Mouse (Mus musculus): ENCODE measurements at regions not wholly inside any gene's neighbourhood (a gene's known extent, or its start where the extent isn't known, plus 50 kb on each side); places are given as distances from the start of the nearest gene placed in this dataset.
"Not testable (repeated sequence)": the region's sequence is repeated elsewhere in the genome, so short reads cannot be mapped to it uniquely, and the experiment has no call there.

GRCm38 (mm10) chr12:93812963-93813733, 1878.9 kb upstream of the Flrt2 start:
- ATAC-seq (ENCODE audit: extremely low read depth, insufficient number of reproducible peaks, low FRiP score, poor library complexity, severe bottlenecking): no peak

DNA sequence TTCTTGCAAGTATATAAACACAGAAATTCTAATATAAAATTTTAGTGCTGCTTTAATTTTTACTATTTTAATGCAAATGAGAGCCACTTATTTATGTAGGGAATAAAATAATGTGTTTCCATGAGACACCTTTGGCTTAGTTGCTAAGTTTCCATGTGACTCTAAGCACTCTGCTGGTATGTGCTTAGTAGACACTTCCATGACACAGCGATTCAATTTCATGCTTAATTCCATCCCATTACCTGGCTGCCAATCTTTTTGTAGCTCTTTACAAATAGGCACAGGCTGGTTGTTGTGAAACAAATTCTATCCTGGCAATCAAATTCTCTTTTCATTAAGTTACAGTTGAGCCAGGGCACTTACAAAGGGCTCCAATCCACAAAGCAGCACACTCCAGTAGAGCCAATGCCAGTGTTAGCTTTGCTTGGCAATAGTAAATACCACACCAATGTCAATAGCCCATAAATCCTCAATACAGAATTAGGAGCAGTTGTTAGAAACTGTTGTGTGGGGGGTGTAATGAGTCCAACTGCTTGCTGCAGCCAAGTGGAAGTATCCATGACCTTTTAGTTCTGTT, 1841.0 kb upstream of the Flrt2 start:
- no peak for ATAC-seq (ENCODE audit: extremely low read depth, insufficient number of reproducible peaks, low FRiP score, poor library complexity, severe bottlenecking)

GRCm38 (mm10) chr12:93851660-93852059, 1840.4 kb upstream of the Flrt2 start:
- no peak for ATAC-seq (ENCODE audit: extremely low read depth, insufficient number of reproducible peaks, low FRiP score, poor library complexity, severe bottlenecking)

DNA sequence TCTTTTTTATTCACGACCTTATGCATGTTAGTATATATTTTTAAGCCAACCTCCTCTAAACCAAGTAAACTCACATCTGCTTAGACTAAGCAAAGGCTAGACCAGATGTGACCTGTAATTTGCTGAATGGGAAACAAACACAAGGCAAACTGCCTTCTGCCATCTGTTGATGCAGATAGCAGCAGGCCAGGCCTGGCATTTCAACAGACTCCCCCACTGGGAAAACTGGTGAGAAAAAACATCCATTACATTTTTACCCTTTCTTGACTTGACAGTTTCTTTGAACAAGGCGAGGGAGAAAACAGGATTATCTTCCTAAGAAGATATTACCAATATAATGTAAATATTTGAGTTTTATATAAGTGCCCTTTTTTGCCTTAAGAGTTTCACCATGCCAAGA, 1806.1 kb upstream of the Flrt2 start:
- ATAC-seq (ENCODE audit: extremely low read depth, insufficient number of reproducible peaks, low FRiP score, poor library complexity, severe bottlenecking): no peak

DNA sequence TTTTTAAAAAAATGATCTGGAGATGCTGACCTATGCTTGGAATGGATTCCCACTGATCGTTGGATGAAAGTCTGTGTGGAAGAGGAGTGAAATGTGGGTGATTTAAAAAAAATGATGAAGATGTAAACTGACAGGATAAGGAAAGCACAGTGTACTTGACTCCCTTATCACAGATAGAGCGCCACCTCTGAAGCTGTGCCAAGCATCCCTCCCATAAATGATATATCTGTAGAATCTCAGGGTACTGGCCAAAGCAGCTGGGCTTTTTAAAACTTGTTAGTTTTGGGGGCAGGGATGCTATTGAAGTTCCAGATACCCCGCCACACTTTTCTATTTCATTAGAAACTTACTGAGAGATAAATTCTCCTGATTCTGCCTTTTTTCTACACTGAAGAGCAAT, 1801.9 kb upstream of the Flrt2 start:
- no peak for ATAC-seq (ENCODE audit: extremely low read depth, insufficient number of reproducible peaks, low FRiP score, poor library complexity, severe bottlenecking)

GRCm38 (mm10) chr12:93928541-93929238, 1763.3 kb upstream of the Flrt2 start:
- peak; percentile 9; the same call in 1 of the 2 replicates for ATAC-seq (ENCODE audit: extremely low read depth, insufficient number of reproducible peaks, low FRiP score, poor library complexity, severe bottlenecking)

DNA sequence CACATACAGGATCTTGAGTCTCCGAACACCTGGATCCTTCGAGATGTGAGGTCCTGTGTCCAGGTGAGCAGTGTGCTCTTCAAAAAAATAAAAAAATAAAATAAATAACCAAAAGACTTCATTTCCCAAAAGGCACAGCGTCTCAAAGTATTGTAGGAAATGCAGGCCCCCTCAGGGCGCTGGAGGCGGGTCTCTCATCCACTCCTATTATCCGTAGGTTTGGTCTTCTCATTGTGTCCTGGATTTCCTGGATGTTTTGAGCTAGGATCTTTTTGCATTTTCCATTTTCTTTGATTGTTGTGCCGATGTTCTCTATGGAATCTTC, 1762.8 kb upstream of the Flrt2 start:
- peak; percentile 56; the same call in 1 of the 2 replicates for ATAC-seq (ENCODE audit: extremely low read depth, insufficient number of reproducible peaks, low FRiP score, poor library complexity, severe bottlenecking)

- ATAC-seq (ENCODE audit: extremely low read depth, insufficient number of reproducible peaks, low FRiP score, poor library complexity, severe bottlenecking): not testable (repeated sequence)
Observed at GRCm38 (mm10) chr12:93930242-93930641, 1761.8 kb upstream of the Flrt2 start.

- no peak for ATAC-seq (ENCODE audit: extremely low read depth, insufficient number of reproducible peaks, low FRiP score, poor library complexity, severe bottlenecking)
Observed at GRCm38 (mm10) chr12:93960869-93961268, 1731.2 kb upstream of the Flrt2 start.

DNA sequence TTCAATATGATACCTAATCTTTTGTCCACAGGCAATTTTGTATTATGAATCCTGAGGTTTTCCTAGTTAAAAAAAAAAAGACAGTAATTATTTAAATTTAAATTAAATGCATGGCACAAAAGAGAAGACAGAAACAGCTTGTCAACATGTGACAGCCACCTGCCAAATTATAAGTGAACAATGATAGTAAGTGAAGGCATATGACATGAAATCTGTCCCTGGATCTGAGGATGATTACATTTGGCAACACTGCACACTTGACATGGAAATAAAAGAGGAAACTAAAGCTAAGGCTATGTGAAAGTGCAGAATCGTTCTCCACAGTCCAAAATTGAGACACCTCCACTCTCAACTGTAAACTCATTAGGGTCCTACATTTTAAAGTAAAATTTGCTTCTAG, 1710.7 kb upstream of the Flrt2 start:
- no peak for ATAC-seq (ENCODE audit: extremely low read depth, insufficient number of reproducible peaks, low FRiP score, poor library complexity, severe bottlenecking)

GRCm38 (mm10) chr12:93991531-93991930, 1700.5 kb upstream of the Flrt2 start:
- ATAC-seq (ENCODE audit: extremely low read depth, insufficient number of reproducible peaks, low FRiP score, poor library complexity, severe bottlenecking): no peak

GRCm38 (mm10) chr12:93993875-93994274, 1698.2 kb upstream of the Flrt2 start:
- ATAC-seq (ENCODE audit: extremely low read depth, insufficient number of reproducible peaks, low FRiP score, poor library complexity, severe bottlenecking): no peak

DNA sequence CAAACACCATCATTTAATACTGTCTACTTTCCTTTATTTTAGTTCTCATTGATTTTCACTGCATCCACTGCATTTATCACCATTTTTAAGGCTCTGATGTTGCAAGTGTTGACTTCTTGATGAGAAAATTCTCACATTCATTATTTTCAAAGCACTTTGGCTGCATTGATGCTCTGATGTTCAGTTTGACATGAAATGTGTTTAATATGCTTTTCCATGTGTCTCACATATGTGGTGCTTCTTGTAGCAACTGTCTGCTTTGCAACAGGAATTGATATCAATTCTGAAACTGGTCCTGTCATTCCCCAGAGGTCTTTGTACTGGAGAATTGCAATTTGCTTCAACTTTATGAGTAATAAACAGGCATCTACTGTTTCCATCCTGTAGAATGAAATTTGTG, 1676.1 kb upstream of the Flrt2 start:
- ATAC-seq (ENCODE audit: extremely low read depth, insufficient number of reproducible peaks, low FRiP score, poor library complexity, severe bottlenecking): no peak

DNA sequence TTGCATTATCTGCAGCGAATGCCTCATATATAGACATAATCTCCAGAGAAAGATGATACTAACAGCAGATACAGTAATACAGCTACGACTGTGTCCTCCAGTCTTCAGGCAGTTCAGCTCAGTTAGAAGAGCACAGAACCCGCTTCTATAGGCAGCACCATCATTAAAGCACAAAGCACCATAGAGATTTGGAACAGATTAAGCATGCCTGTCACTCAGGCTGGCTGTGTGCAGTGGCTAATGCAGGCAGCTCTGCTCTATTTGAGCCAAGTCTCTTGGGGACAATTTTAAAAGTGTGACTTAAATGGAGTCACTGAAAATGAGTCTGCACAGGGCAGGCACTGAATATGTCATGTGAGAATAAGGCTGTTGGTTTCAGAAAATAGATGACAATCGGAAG, 1660.7 kb upstream of the Flrt2 start:
- ATAC-seq (ENCODE audit: extremely low read depth, insufficient number of reproducible peaks, low FRiP score, poor library complexity, severe bottlenecking): no peak

- ATAC-seq (ENCODE audit: extremely low read depth, insufficient number of reproducible peaks, low FRiP score, poor library complexity, severe bottlenecking): no peak
Observed at GRCm38 (mm10) chr12:94047972-94048371, 1644.1 kb upstream of the Flrt2 start.

DNA sequence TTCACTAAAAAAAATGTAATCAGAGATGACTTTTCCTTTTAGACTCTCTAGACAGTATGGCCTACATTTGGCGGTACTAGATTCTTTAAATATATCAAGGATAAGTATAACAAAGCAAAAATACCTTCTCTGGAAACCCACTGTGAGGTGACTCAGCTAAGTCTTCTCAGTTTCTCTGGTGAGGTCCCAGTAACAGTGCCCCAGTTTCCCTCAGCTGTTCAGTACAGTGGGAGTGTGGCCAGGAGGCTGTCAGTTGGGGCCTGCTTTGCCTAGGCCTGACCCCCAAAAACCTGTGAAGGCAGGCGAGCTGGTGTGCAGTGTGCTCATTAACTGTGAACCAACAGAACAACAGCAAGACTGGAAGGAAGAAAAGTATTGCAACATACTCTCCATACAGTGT, 1634.3 kb upstream of the Flrt2 start:
- 0 out of 2 replicates have a peak, but pooled peaks have one; percentile 9 for ATAC-seq (ENCODE audit: extremely low read depth, insufficient number of reproducible peaks, low FRiP score, poor library complexity, severe bottlenecking)

DNA sequence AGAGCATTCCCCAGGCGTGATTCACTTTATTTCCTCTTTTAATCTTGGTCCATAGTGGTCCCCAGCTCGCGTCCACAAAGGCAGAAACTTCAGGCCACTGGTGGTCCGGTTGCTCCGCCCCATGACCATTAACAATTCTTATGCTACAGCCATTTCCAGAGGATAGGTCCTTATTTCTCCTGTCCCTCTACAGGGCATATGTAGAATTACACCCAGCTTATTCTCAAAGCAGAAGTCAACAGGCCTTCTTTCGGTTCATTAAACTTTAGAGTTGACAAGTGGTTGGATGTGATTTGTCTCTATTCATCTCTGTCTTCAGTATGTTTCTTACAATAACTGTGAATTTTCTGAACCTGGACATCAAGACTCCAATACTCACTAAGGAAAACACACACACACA, 1632.4 kb upstream of the Flrt2 start:
- ATAC-seq (ENCODE audit: extremely low read depth, insufficient number of reproducible peaks, low FRiP score, poor library complexity, severe bottlenecking): no peak

DNA sequence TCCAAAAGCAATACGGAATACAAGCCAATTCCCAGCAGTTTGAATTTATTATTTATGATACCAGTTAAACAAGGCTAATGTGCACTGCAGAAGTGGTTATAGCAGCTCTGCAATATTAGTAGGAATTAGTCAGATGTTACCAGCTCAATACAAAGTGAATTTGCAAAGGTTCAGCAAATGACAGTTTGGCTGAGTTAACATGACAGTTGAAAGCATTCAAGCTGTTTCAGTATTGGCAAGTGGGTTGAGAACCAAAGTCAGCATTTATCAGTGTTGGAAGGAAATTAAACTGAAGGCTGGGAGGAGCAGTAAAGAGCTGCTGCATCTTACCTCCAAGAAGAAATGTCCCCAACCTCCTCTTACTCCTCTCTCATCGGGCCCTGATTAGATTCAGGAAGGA, 1631.7 kb upstream of the Flrt2 start:
- no peak for ATAC-seq (ENCODE audit: extremely low read depth, insufficient number of reproducible peaks, low FRiP score, poor library complexity, severe bottlenecking)

GRCm38 (mm10) chr12:94066444-94067152, 1625.4 kb upstream of the Flrt2 start:
- ATAC-seq (ENCODE audit: extremely low read depth, insufficient number of reproducible peaks, low FRiP score, poor library complexity, severe bottlenecking): no peak
